Mouse (Mus musculus) embryonic facial prominence, embryonic 10.5 days (tissue): Measurements from ENCODE around the gene Gm16181. TPM values are rescaled to one million over a fixed set of nuclear protein-coding genes. Genes with fewer than 3 reads are reported as not detected.
A peak's percentile ranks its signal among the peaks of the same experiment; 100 is the strongest.

Experiments used
- DNase-seq: peaks from one replicate; pipeline ENCODE4 v3.0.0-alpha.2; 2017; ENCODE audit warnings: low spot score
- H3K27ac ChIP-seq: fragments of 300-500 bp; sonication (generic); replicated peaks from 2 replicates; pipeline ENCODE4 v1.5.1; 2016; ENCODE audit warnings: mild to moderate bottlenecking
- H3K27me3 ChIP-seq: fragments of 300-500 bp; sonication (generic); replicated peaks from 2 replicates; pipeline ENCODE4 v1.6.1; 2016; ENCODE audit warnings: low read depth, mild to moderate bottlenecking; ENCODE audit not compliant: poor library complexity, severe bottlenecking
- H3K36me3 ChIP-seq: fragments of 300-500 bp; sonication (generic); replicated peaks from 2 replicates; pipeline ENCODE4 v1.6.1; 2016; ENCODE audit warnings: mild to moderate bottlenecking, moderate library complexity
- H3K4me1 ChIP-seq: fragments of 300-500 bp; sonication (generic); 2 replicates; pipeline ENCODE4 v1.6.1; 2016
- H3K4me3 ChIP-seq: fragments of 300-500 bp; sonication (generic); 2 replicates; pipeline ENCODE4 v1.5.1; 2016; ENCODE audit warnings: mild to moderate bottlenecking, moderate library complexity
- H3K9me3 ChIP-seq: fragments of 300-500 bp; sonication (generic); 2 replicates; pipeline ENCODE4 v1.6.1; 2016; ENCODE audit warnings: mild to moderate bottlenecking
- WGBS: fragments of 180-500 bp; shearing (Covaris S2); methylation state at CpG from one replicate; pipeline ENCODE4 v1.1.7; 2016; 5-methylcytosine and 5-hydroxymethylcytosine counted together
- polyA plus RNA-seq: library from polyadenylated mRNA; unstranded; fragments of >200 nt; fragmentation: Nextera tagmentation; extraction: Ambion mirVana; gene quantifications from 2 replicates; pipeline ENCODE4 v1.2.1, GENCODE M21; 2016

The Gm16181 gene
- polyA plus RNA-seq = 0.33 and 0.40 TPM in 2 replicates

DNA sequence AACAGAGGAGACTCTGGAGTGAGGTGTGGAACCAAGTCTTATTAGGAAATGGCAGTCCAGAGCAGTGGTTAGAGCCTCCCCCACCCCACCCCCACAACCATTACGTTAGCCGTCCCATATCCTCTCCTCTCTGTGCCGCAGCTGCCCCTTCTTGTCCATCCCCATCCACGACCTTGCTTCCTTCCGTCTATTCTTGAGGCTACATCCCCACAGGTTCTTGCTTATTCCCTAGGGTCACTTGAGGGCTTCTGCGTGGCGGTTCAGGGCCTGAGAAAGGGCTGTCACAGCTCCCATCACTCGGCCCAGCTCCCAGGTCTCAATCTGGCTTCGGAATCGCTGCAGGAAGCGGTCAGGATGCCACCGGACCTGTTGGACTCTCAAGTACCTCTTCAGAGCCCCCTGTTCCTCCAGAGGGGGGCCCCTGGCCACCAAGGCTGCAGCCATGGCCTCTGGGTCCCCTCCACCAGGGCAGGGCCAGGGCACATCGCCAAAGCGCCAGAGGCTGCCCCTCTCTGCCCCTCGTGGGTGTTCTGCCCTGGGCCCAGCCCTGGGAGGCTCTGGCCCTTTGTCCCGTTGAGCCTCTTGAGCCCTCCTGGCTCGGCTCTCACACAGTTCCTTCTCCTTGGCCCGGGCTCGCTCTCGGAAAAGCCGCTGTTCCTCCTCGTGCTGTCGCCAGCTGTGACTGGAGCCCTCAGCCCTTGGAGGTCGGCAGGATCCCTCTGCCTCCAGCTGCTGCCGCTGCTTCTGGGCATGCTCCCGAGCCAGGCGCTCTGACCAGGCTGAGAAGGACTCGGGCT, at the start of gene Gm16181:
Gene Gm16181 (plus strand): TSS at position 679 of the 797 bp plus-strand sequence.
- Histone ChIP-seq H3K9me3 (no peaks in the 10 kb centered on the region), H3K27me3 (no peaks in the 10 kb centered on the region), H3K4me1 (0 out of 2 replicates have a peak, but pooled peaks cover 15% of the 10 kb centered on the region), H3K4me3 (no peak within 1 kb of the TSS), H3K36me3 (peaks cover 60% of the 10 kb centered on the region), H3K27ac (peak within 1 kb of the TSS; percentile 11)
- 83% methylated on average over 28 of the region's 28 CpGs for whole genome bisulfite sequencing
- no peak for DNase-seq

DNA sequence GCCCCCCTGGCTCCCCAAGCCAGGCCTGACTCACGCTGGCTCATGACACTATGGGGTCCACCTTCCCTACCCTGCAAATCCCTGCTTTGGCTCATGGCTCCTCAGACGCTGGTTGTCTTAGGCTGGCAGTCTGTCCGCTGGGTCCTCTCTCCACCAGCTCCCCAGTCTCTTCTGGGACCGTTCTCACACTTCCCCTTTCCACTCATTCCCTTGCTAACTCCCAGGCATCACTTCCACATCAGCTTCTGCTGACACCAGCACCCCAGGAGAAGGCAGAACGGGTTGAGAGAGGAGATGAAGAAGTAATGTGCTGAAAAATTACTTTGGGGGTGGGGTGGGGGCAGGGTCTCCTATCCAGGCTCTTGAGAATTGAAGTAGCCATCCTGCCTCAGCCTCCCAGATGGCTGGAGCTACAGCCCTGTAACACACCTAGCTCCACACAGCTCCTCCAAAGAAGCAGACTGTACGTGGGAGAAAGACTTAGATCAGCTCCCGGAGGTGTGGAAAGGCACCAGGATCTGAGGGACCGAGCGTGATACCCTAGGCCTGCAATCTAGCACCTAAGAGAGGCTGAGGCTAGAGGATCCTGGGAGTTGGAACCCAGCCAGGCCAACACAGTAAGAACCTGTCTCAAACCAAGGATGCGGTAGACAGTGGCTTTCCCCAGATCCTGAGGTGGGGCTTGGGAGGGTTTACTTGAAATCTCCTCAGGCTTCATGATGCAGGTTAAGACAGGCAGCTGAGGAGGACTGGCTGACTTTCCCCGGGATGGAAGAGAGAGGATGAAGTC, 48.0 kb upstream of the Gm16181 start:
- Histone ChIP-seq H3K27ac (no peak overlapping the region), H3K27me3 (no peaks in the 10 kb centered on the region), H3K36me3 (no peaks in the 10 kb centered on the region), H3K9me3 (no peaks in the 10 kb centered on the region), H3K4me3 (0 out of 2 replicates have a peak overlapping the region, but pooled peaks have one; percentile 13), H3K4me1 (peaks cover 3% of the 10 kb centered on the region; the same call in 1 of the 2 replicates)
- DNase-seq = no peak
- WGBS = 77% methylated on average over 11 of the region's 11 CpGs

DNA sequence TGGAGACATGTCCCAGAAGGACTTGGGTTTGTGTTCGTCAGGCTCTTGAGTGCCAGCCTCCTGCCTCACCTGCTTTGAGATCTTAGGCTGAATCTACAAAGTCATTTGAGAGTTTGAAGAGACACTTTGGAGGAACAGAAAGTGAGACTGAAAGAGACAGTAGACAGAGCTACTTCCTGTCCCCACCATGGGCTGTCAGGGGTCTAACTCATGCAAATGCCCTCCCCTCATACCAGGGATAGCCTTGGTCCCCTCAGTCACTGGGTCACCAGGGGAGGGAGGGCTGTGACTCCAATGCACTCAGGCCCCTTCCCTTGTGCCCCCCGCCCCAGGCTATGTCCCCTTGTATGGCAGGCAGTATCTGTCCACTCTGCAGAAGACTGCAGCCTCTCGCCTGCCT, 47.3 kb upstream of the Gm16181 start:
- Histone ChIP-seq H3K4me3 (no peak overlapping the region), H3K27ac (no peak overlapping the region; the same call in 1 of the 2 replicates), H3K9me3 (no peaks in the 10 kb centered on the region), H3K4me1 (peaks cover 3% of the 10 kb centered on the region; the same call in 1 of the 2 replicates), H3K27me3 (no peaks in the 10 kb centered on the region), H3K36me3 (no peaks in the 10 kb centered on the region)
- 85% methylated on average over 3 of the region's 3 CpGs for WGBS
- no peak for DNase-seq

DNA sequence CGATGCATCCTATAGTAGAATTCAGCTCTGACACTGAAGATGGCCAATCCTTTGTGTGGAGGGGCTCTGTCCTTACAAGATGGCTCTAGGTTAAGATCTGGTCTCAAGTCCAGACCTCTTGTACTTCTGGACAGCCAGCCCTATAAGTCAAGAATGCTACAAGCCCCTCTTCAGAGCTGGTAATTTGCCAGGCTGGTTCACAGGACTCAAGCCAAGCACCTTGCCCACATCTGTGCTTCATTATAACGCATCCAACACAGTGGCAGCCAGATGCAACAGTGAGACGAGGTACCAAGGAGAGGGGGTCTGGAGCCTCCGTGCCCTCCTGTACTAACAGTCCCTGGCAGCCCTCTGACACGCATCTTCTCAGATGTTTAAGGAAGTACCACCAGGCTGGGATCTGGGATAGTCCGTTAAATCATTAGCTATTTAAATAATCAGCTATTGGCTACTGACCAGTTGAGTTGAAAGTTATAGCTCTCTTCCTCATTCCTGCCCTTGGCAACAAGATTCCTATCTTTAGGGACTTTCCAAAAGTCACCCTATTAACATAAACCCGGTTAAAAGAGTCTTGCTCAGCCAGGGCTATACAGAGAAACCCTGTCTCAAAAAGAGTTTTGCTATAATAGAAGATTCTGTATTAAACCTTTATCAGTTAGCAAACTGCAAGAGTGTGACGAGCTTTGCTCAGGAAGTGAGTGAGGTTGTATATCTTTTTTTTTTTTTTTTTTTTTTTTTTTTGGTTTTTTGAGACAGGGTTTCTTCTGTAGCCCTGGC, 46.2 kb upstream of the Gm16181 start:
- WGBS = 67% methylated on average over 8 of the region's 8 CpGs
- DNase-seq = no peak
- Histone ChIP-seq H3K4me1 (no peaks in the 10 kb centered on the region), H3K9me3 (no peaks in the 10 kb centered on the region), H3K4me3 (no peak overlapping the region), H3K27me3 (no peaks in the 10 kb centered on the region), H3K36me3 (no peaks in the 10 kb centered on the region), H3K27ac (no peak overlapping the region)

DNA sequence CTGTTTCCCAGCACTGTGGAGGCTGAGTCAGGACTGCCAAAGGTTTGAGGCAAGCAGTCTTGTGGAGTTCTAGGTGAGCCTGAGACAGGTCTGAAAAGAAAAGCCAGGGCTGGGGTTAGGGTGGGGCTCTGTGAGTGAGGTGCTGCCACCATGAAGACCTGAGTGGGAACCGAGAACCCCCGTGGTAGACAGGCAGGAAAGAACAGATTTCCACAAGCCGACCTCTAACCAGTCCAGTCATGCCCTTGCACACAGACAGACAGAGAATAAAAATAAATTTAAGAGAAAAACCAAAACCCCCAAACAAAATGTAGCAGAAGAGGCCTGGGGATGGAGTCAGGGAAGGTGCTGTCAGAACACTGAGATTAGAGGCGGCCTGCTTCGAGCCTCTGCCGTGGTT, 45.3 kb upstream of the Gm16181 start:
- Histone ChIP-seq H3K36me3 (no peaks in the 10 kb centered on the region), H3K9me3 (no peaks in the 10 kb centered on the region), H3K4me3 (0 out of 2 replicates have a peak overlapping the region, but pooled peaks have one; percentile 16), H3K27me3 (no peaks in the 10 kb centered on the region), H3K4me1 (no peaks in the 10 kb centered on the region), H3K27ac (no peak overlapping the region)
- DNase-seq = no peak
- WGBS = 79% methylated on average over 6 of the region's 6 CpGs

DNA sequence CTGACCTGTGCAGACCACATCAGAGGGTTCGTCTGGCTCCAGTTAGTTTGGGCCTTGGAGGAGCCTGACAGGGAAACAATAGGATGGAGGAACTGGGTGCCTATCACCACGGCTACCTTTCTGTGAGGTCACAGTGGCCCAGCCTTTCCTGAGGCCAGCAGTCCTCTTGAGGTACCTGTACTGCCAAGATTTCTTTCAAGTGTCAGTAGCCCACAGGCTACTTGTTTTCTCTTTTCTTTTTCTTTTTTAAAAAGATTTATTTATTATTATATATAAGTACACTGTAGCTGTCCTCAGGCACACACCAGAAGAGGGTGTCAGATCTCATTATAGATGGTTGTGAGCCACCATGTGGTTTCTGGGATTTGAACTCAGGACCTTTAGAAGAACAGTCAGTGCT, 44.7 kb upstream of the Gm16181 start, which contains the start of gene Aif1:
Gene Aif1 (minus strand): TSS at position 101 of the 400 bp plus-strand sequence.
- Histone ChIP-seq H3K27me3 (no peaks in the 10 kb centered on the region), H3K27ac (no peak within 1 kb of the TSS), H3K9me3 (no peaks in the 10 kb centered on the region), H3K36me3 (no peaks in the 10 kb centered on the region), H3K4me1 (no peaks in the 10 kb centered on the region), H3K4me3 (0 out of 2 replicates have a peak within 1 kb of the TSS, but pooled peaks have one; percentile 16)
- 53% methylated on average over 2 of the region's 2 CpGs for WGBS
- no peak for DNase-seq

DNA sequence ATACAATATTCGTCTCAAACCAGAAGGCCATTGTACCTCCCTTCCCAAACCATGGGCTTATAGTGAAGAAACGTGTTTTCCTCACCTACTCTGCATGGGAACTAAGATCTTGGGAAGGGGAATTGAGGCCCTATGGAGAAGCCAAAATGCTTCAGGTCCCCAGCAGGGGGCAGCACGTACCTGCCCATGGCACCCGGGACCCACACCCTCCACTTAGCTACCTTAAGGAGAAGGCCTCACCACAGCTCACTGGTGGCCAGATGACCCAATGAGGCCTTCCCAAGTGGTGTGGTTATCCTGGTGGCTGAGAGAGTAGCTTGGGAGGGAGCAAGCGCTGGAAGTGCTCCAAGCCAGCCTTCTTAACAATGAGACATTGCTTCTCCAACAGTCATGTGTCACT, 42.1 kb upstream of the Gm16181 start:
- 9% methylated on average over 5 of the region's 5 CpGs for WGBS
- H3K4me1 ChIP-seq = no peaks in the 10 kb centered on the region
- H3K27ac ChIP-seq = no peak overlapping the region
- no peaks in the 10 kb centered on the region for H3K9me3 ChIP-seq
- peak; percentile 80 for DNase-seq
- H3K27me3 ChIP-seq = no peaks in the 10 kb centered on the region
- no peak overlapping the region for H3K4me3 ChIP-seq
- H3K36me3 ChIP-seq = no peaks in the 10 kb centered on the region

DNA sequence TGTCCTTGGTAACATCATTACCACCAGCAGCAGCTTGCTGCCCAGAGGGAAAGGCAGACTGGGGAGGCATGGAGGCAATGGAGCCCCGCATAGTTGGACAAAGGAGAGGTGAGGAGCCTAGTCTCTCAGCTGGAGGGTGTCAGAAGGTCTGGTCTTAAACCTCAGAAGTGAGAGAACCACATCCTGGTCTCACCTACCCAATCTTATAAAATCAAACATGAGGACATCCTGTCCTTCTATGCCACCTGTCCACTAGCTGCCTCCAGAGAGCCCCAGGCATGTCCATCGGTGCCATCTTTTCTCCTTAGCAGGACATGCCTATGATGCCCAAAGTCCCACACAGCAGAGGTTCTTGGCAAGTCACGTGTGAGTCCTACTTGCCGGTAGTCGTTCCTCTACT, 40.5 kb upstream of the Gm16181 start:
- H3K27ac ChIP-seq = no peak overlapping the region
- no peak overlapping the region for H3K4me3 ChIP-seq
- no peak for DNase-seq
- H3K9me3 ChIP-seq = no peaks in the 10 kb centered on the region
- H3K27me3 ChIP-seq = no peaks in the 10 kb centered on the region
- WGBS = 89% methylated on average over 5 of the region's 5 CpGs
- 0 out of 2 replicates have a peak, but pooled peaks cover 6% of the 10 kb centered on the region for H3K4me1 ChIP-seq
- no peaks in the 10 kb centered on the region for H3K36me3 ChIP-seq

DNA sequence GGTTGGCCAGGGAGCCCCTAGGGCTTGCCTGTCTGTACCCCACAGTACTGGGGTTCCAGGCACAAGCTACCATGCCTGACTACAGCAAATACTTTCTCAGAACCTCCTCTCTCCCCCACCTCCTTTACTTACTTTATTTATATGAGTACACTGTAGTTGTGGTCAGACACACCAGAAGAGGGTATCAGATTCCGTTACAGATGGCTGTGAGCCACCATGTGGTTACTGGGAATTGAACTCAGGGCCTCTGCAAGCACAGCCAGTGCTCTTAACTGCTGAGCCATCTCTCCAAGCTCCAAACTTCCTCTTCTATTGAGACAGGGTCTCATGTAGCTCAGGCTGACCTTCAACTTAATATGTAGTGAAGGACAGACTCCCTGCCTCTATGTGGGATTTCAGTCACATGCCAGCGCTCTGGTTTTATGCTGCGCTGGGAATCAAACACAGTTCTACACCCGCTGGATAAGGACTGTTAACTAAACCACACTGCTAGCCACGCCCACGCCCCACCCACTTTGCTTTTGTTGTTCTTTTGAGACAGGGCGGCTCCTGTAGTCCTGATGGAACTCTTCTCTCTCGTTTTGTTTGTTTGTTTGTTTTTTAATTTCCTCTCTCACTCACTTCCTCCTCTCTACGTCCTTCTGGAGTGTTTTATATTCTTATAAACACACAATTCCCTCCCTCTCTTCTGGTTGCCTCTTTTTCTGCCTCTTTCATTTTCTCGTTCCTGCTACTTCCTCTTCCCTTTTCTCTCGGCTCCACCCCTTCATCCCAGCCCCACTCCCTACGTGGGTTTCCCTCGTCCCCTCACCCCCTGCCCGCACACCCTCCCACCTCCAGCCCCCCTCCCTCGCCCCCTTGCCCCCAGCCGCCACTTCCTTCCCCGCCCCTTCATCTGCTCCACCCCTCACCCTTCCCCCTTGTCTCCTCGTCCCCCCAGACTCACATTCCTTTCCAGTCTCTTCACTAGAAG, 34.7 kb upstream of the Gm16181 start:
- peak overlapping the region; percentile 60 for H3K4me3 ChIP-seq
- peak; percentile 78 for DNase-seq
- H3K27ac ChIP-seq = peak overlapping the region; percentile 85
- peaks cover 25% of the 10 kb centered on the region for H3K4me1 ChIP-seq
- no peaks in the 10 kb centered on the region for H3K27me3 ChIP-seq
- H3K36me3 ChIP-seq = no peaks in the 10 kb centered on the region
- WGBS = 2% methylated on average over 18 of the region's 18 CpGs
- H3K9me3 ChIP-seq = no peaks in the 10 kb centered on the region

DNA sequence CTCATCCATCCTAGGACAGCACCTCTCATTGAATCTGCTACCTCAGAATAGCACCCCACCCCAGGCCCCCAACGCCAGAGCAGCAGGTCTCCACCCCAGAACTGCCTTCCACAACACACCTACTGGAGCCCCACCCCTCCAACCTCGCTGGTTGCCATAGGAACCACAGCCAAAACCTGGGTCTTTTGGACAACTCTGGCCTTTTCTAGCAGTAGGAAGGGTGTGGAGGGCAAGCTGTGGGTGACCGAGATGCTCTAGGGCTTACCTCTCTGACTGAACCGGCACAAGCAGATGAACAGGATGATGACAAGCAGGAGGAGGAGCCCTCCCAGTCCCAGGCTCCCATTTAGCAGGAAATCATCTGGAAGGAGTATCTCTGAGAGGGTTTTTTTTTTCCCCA, 34.0 kb upstream of the Gm16181 start:
- Histone ChIP-seq H3K36me3 (no peaks in the 10 kb centered on the region), H3K9me3 (no peaks in the 10 kb centered on the region), H3K27ac (peak overlapping the region; percentile 85), H3K27me3 (no peaks in the 10 kb centered on the region), H3K4me3 (peak overlapping the region; percentile 60), H3K4me1 (peaks cover 25% of the 10 kb centered on the region)
- peak; percentile 72 for DNase-seq
- 3% methylated on average over 4 of the region's 4 CpGs for WGBS

DNA sequence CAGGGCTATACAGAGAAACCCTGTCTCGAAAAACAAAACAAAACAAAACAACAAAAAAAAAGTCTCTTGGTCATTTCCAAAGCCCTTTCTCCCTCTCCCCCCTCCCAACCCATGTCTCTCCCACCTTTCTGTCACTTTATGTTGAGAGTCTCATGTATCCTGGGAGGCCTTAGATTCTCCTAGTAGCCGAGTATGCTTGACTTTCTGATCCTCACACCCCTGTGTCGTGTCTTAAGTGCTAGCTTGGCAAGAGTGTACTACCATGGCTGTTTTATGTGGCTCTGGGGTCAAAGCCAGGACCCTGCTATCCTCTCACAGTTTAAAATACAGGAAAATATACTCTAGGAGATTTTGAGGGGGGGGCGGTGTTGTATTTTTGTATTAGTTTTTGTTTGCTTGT, 33.3 kb upstream of the Gm16181 start:
- 77% methylated on average over 4 of the region's 4 CpGs for WGBS
- H3K36me3 ChIP-seq = no peaks in the 10 kb centered on the region

More for the DNA sequence above, 33.3 kb upstream of the Gm16181 start:
- peaks cover 25% of the 10 kb centered on the region for H3K4me1 ChIP-seq
- no peaks in the 10 kb centered on the region for H3K27me3 ChIP-seq
- no peak overlapping the region for H3K27ac ChIP-seq
- H3K9me3 ChIP-seq = no peaks in the 10 kb centered on the region
- DNase-seq = no peak
- no peak overlapping the region for H3K4me3 ChIP-seq
